Mouse (Mus musculus) cortical plate, adult 2 months (tissue): ENCODE measurements around the gene Amh.

Experiments used
- CTCF ChIP-seq: fragments of 200-500 bp; IDR thresholded peaks from 2 replicates; pipeline ENCODE4 v1.5.1; 2011; ENCODE audit warnings: mild to moderate bottlenecking, control low read depth, low read length; ENCODE audit not compliant: insufficient read depth; ENCODE audit errors: extremely low read depth
- POLR2A ChIP-seq: fragments of 200-500 bp; IDR thresholded peaks from 2 replicates; pipeline ENCODE4 v1.6.1; 2011; ENCODE audit warnings: mild to moderate bottlenecking, low read length, control low read depth; ENCODE audit not compliant: insufficient read depth; ENCODE audit errors: extremely low read depth

DNA sequence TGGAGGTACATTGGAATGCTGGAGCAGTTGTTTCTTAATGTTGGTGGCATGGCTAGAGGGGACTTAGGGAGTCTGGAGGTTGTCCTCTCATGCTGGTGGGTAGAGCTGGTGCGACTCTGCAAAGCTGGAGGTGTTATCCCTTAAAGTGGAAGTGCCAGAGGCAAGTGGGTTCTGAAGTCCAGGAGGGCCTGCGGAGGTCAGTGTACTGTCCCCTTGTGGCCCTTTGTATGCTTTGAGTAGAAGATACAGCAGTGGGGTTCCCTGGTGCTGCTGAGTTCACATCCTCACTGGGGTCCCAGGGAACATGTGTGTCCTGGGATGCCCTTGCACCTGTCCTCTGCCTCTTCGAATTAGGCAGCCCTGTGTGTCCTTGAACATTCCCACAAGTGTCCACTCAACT lies 48.9 kb upstream of the Amh start:
- TF ChIP-seq POLR2A (no peak), CTCF (no peak)
